Mouse (Mus musculus) heart, adult 8-10 months (tissue): Measurements from ENCODE around the gene Igdcc4. TPM values are rescaled to one million over a fixed set of nuclear protein-coding genes. Genes with fewer than 3 reads are reported as not detected.

Experiments
- DNase-seq: peaks from one replicate; pipeline ENCODE4 v3.0.0; 2022; ENCODE audit warnings: low spot score
- total RNA-seq, 4 experiments: library from RNA; stranded (reverse); gene quantifications; 2 replicates each; pipeline ENCODE4 v1.2.4; 2022

The Igdcc4 gene
- total RNA-seq, 4 experiments from 2014 or later, result 13.3 to 17.9 (median 15.7) TPM

- DNase-seq, result no peak
Observed at GRCm38 (mm10) chr9:65154692-65155455, 53.6 kb downstream of the Igdcc4 start.

- no peak for DNase-seq
Observed at GRCm38 (mm10) chr9:65156604-65157003, 55.3 kb downstream of the Igdcc4 start.

- no peak for DNase-seq
Observed at GRCm38 (mm10) chr9:65157631-65158030, 56.3 kb downstream of the Igdcc4 start.

- no peak for DNase-seq
Observed at GRCm38 (mm10) chr9:65161188-65161587, 59.9 kb downstream of the Igdcc4 start.

- DNase-seq, result no peak
Observed at GRCm38 (mm10) chr9:65161881-65162280, 60.6 kb downstream of the Igdcc4 start.

GRCm38 (mm10) chr9:65162711-65163639, 61.7 kb downstream of the Igdcc4 start:
- DNase-seq, result no peak

GRCm38 (mm10) chr9:65164870-65165269, 63.6 kb downstream of the Igdcc4 start:
- DNase-seq, result no peak

- no peak for DNase-seq
Observed at GRCm38 (mm10) chr9:65166386-65166785, 65.1 kb downstream of the Igdcc4 start.

- DNase-seq, result no peak
Observed at GRCm38 (mm10) chr9:65168534-65168933, 67.2 kb downstream of the Igdcc4 start.

- DNase-seq, result no peak
Observed at GRCm38 (mm10) chr9:65168952-65169351, 67.7 kb downstream of the Igdcc4 start.

GRCm38 (mm10) chr9:65172654-65173053, 71.4 kb downstream of the Igdcc4 start:
- DNase-seq, result no peak

GRCm38 (mm10) chr9:65175234-65175938, 74.1 kb downstream of the Igdcc4 start:
- DNase-seq, result no peak

- no peak for DNase-seq
Observed at GRCm38 (mm10) chr9:65175939-65176871, 74.9 kb downstream of the Igdcc4 start.

GRCm38 (mm10) chr9:65177497-65177896, 76.2 kb downstream of the Igdcc4 start:
- DNase-seq, result no peak

- DNase-seq, result no peak
Observed at GRCm38 (mm10) chr9:65177912-65178311, 76.6 kb downstream of the Igdcc4 start.

GRCm38 (mm10) chr9:65178336-65179213, 77.3 kb downstream of the Igdcc4 start:
- DNase-seq, result peak; percentile 13

- no peak for DNase-seq
Observed at GRCm38 (mm10) chr9:65179817-65180624, 78.7 kb downstream of the Igdcc4 start.
